Mouse (Mus musculus) embryo, embryonic 9.5 days (tissue): ENCODE measurements around the gene Pus3.
"Not testable (repeated sequence)": the region's sequence is repeated elsewhere in the genome, so short reads cannot be mapped to it uniquely, and the experiment has no call there.

Experiments
- DNase-seq: peaks from one replicate; pipeline ENCODE4 v3.0.0-alpha.2; 2017; ENCODE audit errors: extremely low spot score

Gene Pus3

DNA sequence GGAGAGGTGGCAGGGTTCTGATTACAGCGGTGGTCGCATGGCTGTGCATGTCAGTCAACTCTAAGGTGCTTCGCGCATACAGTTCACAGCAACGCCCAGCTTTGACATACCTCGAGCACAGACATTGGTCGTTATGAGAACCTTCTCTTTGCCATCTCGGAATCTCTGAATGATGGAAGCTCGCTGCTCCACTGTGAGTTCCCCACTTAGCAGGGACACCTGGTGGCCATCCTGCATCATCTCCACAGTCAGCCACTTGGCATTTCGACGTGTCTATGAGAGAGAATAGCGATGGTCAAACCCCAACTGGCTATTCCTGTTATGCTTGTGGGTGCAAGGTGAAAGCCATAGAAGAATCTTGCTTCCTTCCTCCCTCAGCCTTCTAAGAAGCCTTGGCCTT is 12.7 kb upstream of the Pus3 start:
- DNase-seq, result no peak

GRCm38 (mm10) chr9:35546745-35547144 is 11.7 kb upstream of the Pus3 start:
- DNase-seq, result no peak

GRCm38 (mm10) chr9:35548455-35548854 is 9.9 kb upstream of the Pus3 start:
- no peak for DNase-seq

- no peak for DNase-seq
Measured at GRCm38 (mm10) chr9:35556494-35557102, 1.8 kb upstream of the Pus3 start.

DNA sequence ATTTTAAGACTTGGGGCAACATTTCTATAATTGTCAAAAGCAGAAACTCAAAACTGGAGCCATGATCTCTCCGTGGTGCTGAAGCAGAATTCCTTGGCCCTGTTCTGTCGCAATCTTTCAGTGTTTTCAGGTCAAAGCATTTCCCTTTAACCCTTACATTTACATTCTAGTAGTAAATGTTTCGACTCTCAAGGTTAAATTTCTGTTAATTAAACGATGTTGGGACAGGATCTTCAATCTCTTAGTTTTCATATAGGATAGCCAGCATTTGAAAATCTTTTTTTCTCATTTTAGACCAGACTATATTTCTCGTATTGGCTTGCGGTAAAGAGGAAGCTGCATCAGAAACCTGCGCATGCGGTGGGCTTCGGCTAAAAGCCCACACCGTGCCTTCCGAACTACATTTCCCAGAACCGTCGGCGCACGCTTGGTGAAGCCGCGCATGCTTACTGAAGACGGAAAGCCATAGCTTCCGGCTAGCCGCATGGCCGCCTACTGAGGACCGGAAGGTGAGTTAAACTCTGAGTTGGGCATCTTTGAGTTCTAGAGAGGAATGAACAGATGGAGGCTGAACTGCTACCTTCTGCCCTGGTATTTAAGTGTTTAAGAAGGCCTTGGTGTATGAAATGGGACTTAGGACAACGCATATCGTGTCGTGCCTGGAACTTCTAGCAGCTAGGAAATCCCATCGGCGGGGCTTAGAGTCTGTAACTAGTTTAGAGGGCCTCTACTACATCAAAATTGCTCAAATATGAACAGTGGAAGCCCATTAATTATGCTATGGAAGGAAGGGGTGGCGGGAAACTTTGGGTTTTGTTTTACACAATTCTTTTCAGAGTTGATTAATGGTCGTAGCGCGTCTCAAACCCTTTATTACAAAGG is 855 bp downstream of the Pus3 start:
- peak; percentile 85 for DNase-seq

GRCm38 (mm10) chr9:35561076-35561475 is 2.7 kb downstream of the Pus3 start:
- DNase-seq, result no peak

DNA sequence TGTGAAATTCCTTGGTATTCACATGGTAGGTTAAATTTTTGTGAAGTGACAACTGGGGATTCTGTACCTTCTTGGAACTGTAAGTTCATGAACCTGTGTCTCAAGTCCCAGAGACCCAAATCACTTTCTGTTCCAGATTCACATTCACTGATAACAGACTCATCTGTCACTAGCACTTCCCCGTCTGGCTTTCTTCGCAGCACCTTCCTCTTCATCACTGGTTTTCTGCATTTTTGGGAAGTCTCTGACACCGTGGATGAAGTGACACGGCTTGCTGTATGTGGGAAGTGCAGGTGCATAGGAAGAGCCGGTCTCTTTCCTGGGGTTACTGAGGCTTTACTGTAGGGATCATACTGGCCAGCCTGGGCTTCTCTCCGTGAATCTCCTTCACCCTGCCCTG is 3.2 kb downstream of the Pus3 start:
- no peak for DNase-seq

- DNase-seq, result no peak
Measured at GRCm38 (mm10) chr9:35564536-35565240, 6.3 kb downstream of the Pus3 start.

- DNase-seq, result no peak
Measured at GRCm38 (mm10) chr9:35567995-35568394, 9.6 kb downstream of the Pus3 start.

GRCm38 (mm10) chr9:35569571-35570534 is 11.5 kb downstream of the Pus3 start, which contains the start of the genes Pate2 and Hyls1:
Gene Pate2 (plus strand): TSS chr9:35570284.
Gene Hyls1 (minus strand): TSS chr9:35570398.
- DNase-seq, result peak; percentile 93

DNA sequence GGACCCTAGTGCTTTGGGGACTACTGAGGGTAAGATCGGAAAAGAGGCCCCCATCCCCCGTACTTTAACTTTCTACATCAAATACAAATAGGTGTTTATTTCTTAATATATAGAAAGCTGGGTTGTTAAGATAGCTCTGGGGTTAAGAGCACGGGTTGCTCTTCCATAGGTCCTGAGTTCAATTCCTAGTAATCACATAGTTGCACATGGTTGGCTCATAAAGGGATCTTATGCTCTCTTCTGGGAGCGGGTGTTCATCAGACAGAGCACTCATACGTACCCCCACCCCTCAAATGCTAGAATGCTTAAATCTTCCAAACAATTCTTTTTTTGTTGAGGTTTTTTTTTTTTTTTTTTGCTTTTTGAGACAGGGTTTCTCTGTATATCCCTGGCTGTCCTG is 12.3 kb downstream of the Pus3 start:
- DNase-seq, result no peak

- peak; percentile 28 for DNase-seq
Measured at GRCm38 (mm10) chr9:35574416-35574815, 16.0 kb downstream of the Pus3 start.

- DNase-seq, result no peak
Measured at GRCm38 (mm10) chr9:35587674-35588073, 29.3 kb downstream of the Pus3 start.

DNA sequence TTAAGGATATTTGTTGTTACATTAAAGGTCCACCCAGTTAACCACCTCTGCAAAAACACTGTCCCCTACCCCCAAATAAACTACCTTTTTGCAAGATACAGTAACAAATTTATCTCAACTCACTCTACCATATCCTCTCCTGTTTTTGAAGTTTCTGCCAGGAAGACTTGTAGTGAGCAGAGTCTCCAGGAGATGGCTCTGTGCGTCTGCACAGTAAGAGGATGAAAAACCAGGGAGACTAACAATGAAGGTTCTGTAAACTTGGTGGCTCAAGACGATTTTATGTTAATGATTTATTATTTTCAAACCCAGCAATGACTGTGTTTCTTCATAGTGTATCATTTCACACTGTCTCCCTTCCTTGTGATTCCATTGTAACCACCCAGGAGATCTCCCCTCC is 34.5 kb downstream of the Pus3 start:
- DNase-seq, result no peak

GRCm38 (mm10) chr9:35607647-35608405 is 49.4 kb downstream of the Pus3 start:
- no peak for DNase-seq

DNA sequence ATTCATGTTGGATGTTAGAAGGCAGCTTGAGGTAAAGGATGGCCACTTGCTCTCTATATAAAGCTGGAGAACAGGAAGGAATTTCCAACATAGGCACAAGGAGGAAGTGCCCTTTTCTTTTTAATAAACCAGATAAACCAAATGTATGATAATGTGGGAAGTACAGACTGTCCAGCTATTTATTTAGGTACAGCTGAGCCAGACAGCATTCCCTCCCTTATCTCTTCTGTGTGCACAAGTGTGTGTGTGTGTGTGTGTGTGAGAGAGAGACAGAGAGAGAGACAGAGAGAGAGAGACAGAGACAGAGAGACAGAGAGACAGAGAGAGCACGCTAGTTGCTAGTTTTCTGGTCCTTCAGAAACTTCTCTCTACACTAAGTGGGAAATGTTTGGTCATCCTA is 53.4 kb downstream of the Pus3 start, which contains the start of gene Pate4:
Gene Pate4 (minus strand): TSS at position 101 of the 400 bp plus-strand sequence.
- DNase-seq, result no peak

DNA sequence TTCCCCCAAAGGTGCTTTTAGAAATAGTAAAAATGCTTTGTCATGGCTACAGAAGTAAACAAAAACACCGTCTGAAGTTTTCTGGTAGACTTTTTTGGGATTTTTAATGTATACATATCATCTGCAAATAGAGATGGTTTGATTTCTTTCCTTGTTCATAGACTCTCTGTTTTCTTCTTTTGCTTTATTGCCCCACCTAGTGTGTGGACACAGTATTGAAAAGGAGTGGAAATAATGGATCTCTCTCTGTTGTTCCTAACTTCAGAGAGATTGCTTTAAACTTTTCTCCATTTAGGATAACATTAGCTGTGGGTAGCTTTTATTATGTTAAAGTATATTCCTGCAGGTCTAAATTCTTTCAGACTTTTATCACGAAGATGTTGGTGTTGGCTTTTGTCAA is 55.6 kb downstream of the Pus3 start:
- DNase-seq, result no peak

DNA sequence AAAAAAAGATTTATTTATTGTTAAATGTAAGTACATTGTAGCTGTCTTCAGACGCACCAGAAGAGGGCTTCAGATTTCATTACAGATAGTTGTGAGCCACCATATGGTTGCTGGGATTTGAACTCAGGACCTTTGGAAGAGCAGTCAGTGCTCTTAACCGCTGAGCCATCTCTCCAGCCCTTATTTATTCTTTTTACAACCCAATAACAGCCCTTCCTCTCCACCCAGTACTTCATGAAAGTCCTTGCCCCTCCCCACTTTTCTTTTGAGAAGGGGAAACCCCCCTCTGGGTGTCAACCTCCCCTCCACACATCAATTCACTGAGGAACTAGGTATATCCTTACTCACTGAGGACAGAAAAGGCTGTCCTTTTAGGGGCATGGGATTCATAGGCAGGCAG is 58.4 kb downstream of the Pus3 start:
- DNase-seq, result not testable (repeated sequence)
